Mouse (Mus musculus) liver, embryonic 14.5 days (tissue): Measurements from ENCODE around the gene Fcgrt. TPM values are rescaled to one million over a fixed set of nuclear protein-coding genes. Genes with fewer than 3 reads are reported as not detected.
A peak's percentile ranks its signal among the peaks of the same experiment; 100 is the strongest.

ENCODE experiments used
- ATAC-seq: fragments of 200-750 bp; cut with Nextera tagmentation; 2 replicates; pipeline ENCODE4 v1.8.0; 2017; ENCODE audit warnings: moderate number of reproducible peaks, mild to moderate bottlenecking, moderate library complexity; ENCODE audit not compliant: insufficient read depth
- DNase-seq, 3 experiments: peaks; one replicate each; pipeline ENCODE4 v3.0.0-alpha.2; 2012 to 2013; ENCODE audit warnings: low read depth in 3 of 3, low spot score in 3 of 3
- H3K27ac ChIP-seq: fragments of 300-500 bp; sonication (generic); 2 replicates; pipeline ENCODE4 v1.5.1; 2014; ENCODE audit warnings: moderate library complexity, mild to moderate bottlenecking, control low read depth, inconsistent platforms
- H3K27me3 ChIP-seq: fragments of 300-500 bp; sonication (generic); 2 replicates; pipeline ENCODE4 v1.6.1; 2014; ENCODE audit warnings: mild to moderate bottlenecking, low read length, moderate library complexity; ENCODE audit not compliant: control insufficient read depth, insufficient read depth
- H3K36me3 ChIP-seq: fragments of 300-500 bp; sonication (generic); replicated peaks from 2 replicates; pipeline ENCODE4 v1.6.1; 2014; ENCODE audit warnings: low read depth; ENCODE audit not compliant: control insufficient read depth, insufficient read depth
- H3K4me1 ChIP-seq, 2 experiments: fragments of 200-500 bp in 1 of 2; fragments of 300-500 bp in 1 of 2; sonication (generic) in 1 of 2; replicated peaks; 2 replicates each; pipeline ENCODE4 v1.6.1; 2012 to 2014; ENCODE audit warnings: antibody characterized with exemption in 1 of 2, inconsistent platforms in 1 of 2, low read length in 1 of 2; ENCODE audit not compliant: control insufficient read depth in 2 of 2, insufficient read depth in 2 of 2
- H3K4me2 ChIP-seq: fragments of 300-500 bp; sonication (generic); 2 replicates; pipeline ENCODE4 v1.6.1; 2014; ENCODE audit warnings: low read depth, mild to moderate bottlenecking, control low read depth, moderate library complexity
- H3K4me3 ChIP-seq, 2 experiments: fragments of 200-500 bp in 1 of 2; fragments of 300-500 bp in 1 of 2; sonication (generic) in 1 of 2; 2 replicates each; pipeline ENCODE4 v1.5.1; 2012 to 2014; ENCODE audit warnings: low read depth in 2 of 2, low read length in 2 of 2, mild to moderate bottlenecking in 2 of 2, control low read depth in 1 of 2, inconsistent platforms in 1 of 2, moderate library complexity in 1 of 2; ENCODE audit not compliant: insufficient read depth in 1 of 2
- H3K9ac ChIP-seq: fragments of 300-500 bp; sonication (generic); replicated peaks from 2 replicates; pipeline ENCODE4 v1.6.1; 2014; ENCODE audit warnings: mild to moderate bottlenecking, control low read depth, moderate library complexity
- H3K9me3 ChIP-seq: fragments of 300-500 bp; sonication (generic); 2 replicates; pipeline ENCODE4 v1.6.1; 2016; ENCODE audit warnings: low read length, mixed read lengths; ENCODE audit not compliant: control insufficient read depth
- CTCF ChIP-seq: IDR thresholded peaks from 2 replicates; pipeline ENCODE4 v1.5.1; 2016; ENCODE audit warnings: antibody characterized with exemption, low read depth, control low read depth
- WGBS: fragments of 180-500 bp; shearing (Covaris S2); extraction: QIAGEN DNeasy Blood & Tissue Kit; methylation state at CpG from one replicate; pipeline ENCODE4 v1.1.7; 2014; ENCODE audit not compliant: insufficient replicate concordance; 5-methylcytosine and 5-hydroxymethylcytosine counted together
- microRNA counts: library from miRNA; unstranded; fragments of <30 nt; microRNA quantifications from one replicate; lab custom pipeline; 2016
- microRNA-seq: library from miRNA; unstranded; fragments of <30 nt; microRNA quantifications from one replicate; pipeline ENCODE4, GENCODE M21; 2016
- polyA plus RNA-seq, 2 experiments: library from polyadenylated mRNA; depleted of rRNA in 1 of 2; stranded (reverse) in 1 of 2; unstranded in 1 of 2; fragments of >200 nt; fragmentation: Nextera tagmentation in 1 of 2; extraction: Ambion mirVana in 1 of 2; gene quantifications; 2 replicates each; pipeline versions ENCODE4 v1.2.1 to v1.2.3; 2012 to 2014

Fcgrt gene
- polyA plus RNA-seq, 2 experiments, result 14.9 to 35.5 TPM

GRCm38 (mm10) chr7:45043307-45043706 is 60.3 kb downstream of the Fcgrt start:
- H3K9ac ChIP-seq, result no peak overlapping the region
- WGBS, result 90% methylated on average over 14 of the region's 14 CpGs
- DNase-seq (no peak), ATAC-seq (no peak)
- peaks cover 26% of the 10 kb centered on the region for H3K36me3 ChIP-seq
- H3K4me2 ChIP-seq, result no peak overlapping the region
- H3K9me3 ChIP-seq, result no peaks in the 10 kb centered on the region
- no peaks in the 10 kb centered on the region for H3K4me1 ChIP-seq
- H3K27me3 ChIP-seq, result no peaks in the 10 kb centered on the region
- no peak overlapping the region for H3K4me3 ChIP-seq
- no peak for TF ChIP-seq CTCF
- no peak overlapping the region for H3K27ac ChIP-seq

MicroRNAs encoded within 50 kb of the gene (microRNA counts, 519-probe panel; counts per million panel counts)
- microRNA mmu-miR-150 (lab: Ali Mortazavi, UCI), result 69.9 counts per million

Small RNA genes within 50 kb of the gene (microRNA-seq; reads per million reads assigned to microRNA genes)
- gene Mir150 (34.2 reads per million, percentile 37 among the genes with 10 or more reads in this experiment), gene Mir5121 (65.5 reads per million, percentile 43 among the genes with 10 or more reads in this experiment)

Other genes with a start within 250 kb of the Fcgrt start
Only the 30 nearest of the 33 such genes appear.
- 29.3 and 35.1 TPM in 2 replicates for gene Med25, start 211.1 kb downstream of the Fcgrt start, polyA plus RNA-seq (2012; rRNA removed)
- 24.2 and 27.1 TPM in 2 replicates for gene Med25, start 211.1 kb downstream of the Fcgrt start, polyA plus RNA-seq (2014; fragmentation: Nextera tagmentation; extraction: Ambion mirVana)
- 5.9 and 6.5 TPM in 2 replicates for gene Fuz, start 207.8 kb downstream of the Fcgrt start, polyA plus RNA-seq (2012; rRNA removed)
- gene Fuz, start 207.8 kb downstream of the Fcgrt start, polyA plus RNA-seq (2014; fragmentation: Nextera tagmentation; extraction: Ambion mirVana), result 5.0 and 5.5 TPM in 2 replicates
- gene Ap2a1, start 174.4 kb downstream of the Fcgrt start, polyA plus RNA-seq (2012; rRNA removed), result 62.2 and 67.6 TPM in 2 replicates
- gene Ap2a1, start 174.4 kb downstream of the Fcgrt start, polyA plus RNA-seq (2014; fragmentation: Nextera tagmentation; extraction: Ambion mirVana), result 69.6 and 74.2 TPM in 2 replicates
- gene Tsks, start 160.6 kb downstream of the Fcgrt start, polyA plus RNA-seq (2012; rRNA removed), result 0.07 and 0.22 TPM in 2 replicates
- gene Tsks, start 160.6 kb downstream of the Fcgrt start, polyA plus RNA-seq (2014; fragmentation: Nextera tagmentation; extraction: Ambion mirVana), result 0.05 TPM in 1 of 2 replicates, not detected in the other
- 2.5 and 3.0 TPM in 2 replicates for gene Cpt1c, start 129.0 kb downstream of the Fcgrt start, polyA plus RNA-seq (2012; rRNA removed)
- 0.80 and 1.3 TPM in 2 replicates for gene Cpt1c, start 129.0 kb downstream of the Fcgrt start, polyA plus RNA-seq (2014; fragmentation: Nextera tagmentation; extraction: Ambion mirVana)
- 168 and 174 TPM in 2 replicates for gene Prmt1, start 117.3 kb downstream of the Fcgrt start, polyA plus RNA-seq (2012; rRNA removed)
- 50.4 and 51.2 TPM in 2 replicates for gene Prmt1, start 117.3 kb downstream of the Fcgrt start, polyA plus RNA-seq (2014; fragmentation: Nextera tagmentation; extraction: Ambion mirVana)
- gene Irf3, start 106.2 kb downstream of the Fcgrt start, polyA plus RNA-seq (2012; rRNA removed), result 40.3 and 41.0 TPM in 2 replicates
- gene Irf3, start 106.2 kb downstream of the Fcgrt start, polyA plus RNA-seq (2014; fragmentation: Nextera tagmentation; extraction: Ambion mirVana), result 28.0 and 32.1 TPM in 2 replicates
- gene Bcl2l12, start 105.1 kb downstream of the Fcgrt start, polyA plus RNA-seq (2012; rRNA removed), result 11.4 and 14.4 TPM in 2 replicates
- 11.7 and 11.9 TPM in 2 replicates for gene Bcl2l12, start 105.1 kb downstream of the Fcgrt start, polyA plus RNA-seq (2014; fragmentation: Nextera tagmentation; extraction: Ambion mirVana)
- gene Scaf1, start 87.5 kb downstream of the Fcgrt start, polyA plus RNA-seq (2012; rRNA removed), result 16.2 and 16.9 TPM in 2 replicates
- gene Scaf1, start 87.5 kb downstream of the Fcgrt start, polyA plus RNA-seq (2014; fragmentation: Nextera tagmentation; extraction: Ambion mirVana), result 11.0 and 14.5 TPM in 2 replicates
- gene Rras, start 85.9 kb downstream of the Fcgrt start, polyA plus RNA-seq (2012; rRNA removed), result 16.3 and 19.7 TPM in 2 replicates
- gene Rras, start 85.9 kb downstream of the Fcgrt start, polyA plus RNA-seq (2014; fragmentation: Nextera tagmentation; extraction: Ambion mirVana), result 15.4 and 20.6 TPM in 2 replicates
- 1.8 and 2.6 TPM in 2 replicates for gene Prr12, start 51.0 kb downstream of the Fcgrt start, polyA plus RNA-seq (2012; rRNA removed)
- 1.9 and 2.2 TPM in 2 replicates for gene Prr12, start 51.0 kb downstream of the Fcgrt start, polyA plus RNA-seq (2014; fragmentation: Nextera tagmentation; extraction: Ambion mirVana)
- gene Nosip, start 41.4 kb downstream of the Fcgrt start, polyA plus RNA-seq (2012; rRNA removed), result 24.5 and 26.4 TPM in 2 replicates
- 23.1 and 27.4 TPM in 2 replicates for gene Nosip, start 41.4 kb downstream of the Fcgrt start, polyA plus RNA-seq (2014; fragmentation: Nextera tagmentation; extraction: Ambion mirVana)
- 8.5 and 10.1 TPM in 2 replicates for gene Prrg2, start 41.2 kb downstream of the Fcgrt start, polyA plus RNA-seq (2012; rRNA removed)
- gene Prrg2, start 41.2 kb downstream of the Fcgrt start, polyA plus RNA-seq (2014; fragmentation: Nextera tagmentation; extraction: Ambion mirVana), result 6.2 and 7.3 TPM in 2 replicates
- gene Rcn3, start 11.6 kb downstream of the Fcgrt start, polyA plus RNA-seq (2012; rRNA removed), result 20.1 and 20.6 TPM in 2 replicates
- 19.2 and 21.5 TPM in 2 replicates for gene Rcn3, start 11.6 kb downstream of the Fcgrt start, polyA plus RNA-seq (2014; fragmentation: Nextera tagmentation; extraction: Ambion mirVana)
- 309 and 366 TPM in 2 replicates for gene Rps11, start 20.6 kb upstream of the Fcgrt start, polyA plus RNA-seq (2012; rRNA removed)
- 989 and 1,016 TPM in 2 replicates for gene Rps11, start 20.6 kb upstream of the Fcgrt start, polyA plus RNA-seq (2014; fragmentation: Nextera tagmentation; extraction: Ambion mirVana)
- gene Rpl13a, start 24.9 kb upstream of the Fcgrt start, polyA plus RNA-seq (2012; rRNA removed), result 534 and 909 TPM in 2 replicates
- gene Rpl13a, start 24.9 kb upstream of the Fcgrt start, polyA plus RNA-seq (2014; fragmentation: Nextera tagmentation; extraction: Ambion mirVana), result 992 and 1,027 TPM in 2 replicates
- 0.03 TPM in 1 of 2 replicates, not detected in the other for gene Gm45713, start 32.4 kb upstream of the Fcgrt start, polyA plus RNA-seq (2012; rRNA removed)
- gene Gm45713, start 32.4 kb upstream of the Fcgrt start, polyA plus RNA-seq (2014; fragmentation: Nextera tagmentation; extraction: Ambion mirVana), result 0.15 and 0.63 TPM in 2 replicates
- 12.1 and 13.4 TPM in 2 replicates for gene Flt3l, start 32.6 kb upstream of the Fcgrt start, polyA plus RNA-seq (2012; rRNA removed)
- 3.9 and 5.5 TPM in 2 replicates for gene Flt3l, start 32.6 kb upstream of the Fcgrt start, polyA plus RNA-seq (2014; fragmentation: Nextera tagmentation; extraction: Ambion mirVana)
- 38.3 and 43.3 TPM in 2 replicates for gene Pih1d1, start 50.5 kb upstream of the Fcgrt start, polyA plus RNA-seq (2012; rRNA removed)
- 44.3 and 45.8 TPM in 2 replicates for gene Pih1d1, start 50.5 kb upstream of the Fcgrt start, polyA plus RNA-seq (2014; fragmentation: Nextera tagmentation; extraction: Ambion mirVana)
- 17.9 and 19.8 TPM in 2 replicates for gene Aldh16a1, start 50.7 kb upstream of the Fcgrt start, polyA plus RNA-seq (2012; rRNA removed)
- 20.9 and 23.1 TPM in 2 replicates for gene Aldh16a1, start 50.7 kb upstream of the Fcgrt start, polyA plus RNA-seq (2014; fragmentation: Nextera tagmentation; extraction: Ambion mirVana)
- gene Slc17a7, start 60.1 kb upstream of the Fcgrt start, polyA plus RNA-seq (2012; rRNA removed), result 0.01 TPM in 2 replicates
- gene Slc17a7, start 60.1 kb upstream of the Fcgrt start, polyA plus RNA-seq (2014; fragmentation: Nextera tagmentation; extraction: Ambion mirVana), result not detected in 2 replicates
- gene Gfy, start 75.7 kb upstream of the Fcgrt start, polyA plus RNA-seq (2012; rRNA removed), result 0.02 TPM in 1 of 2 replicates, not detected in the other
- gene Gfy, start 75.7 kb upstream of the Fcgrt start, polyA plus RNA-seq (2014; fragmentation: Nextera tagmentation; extraction: Ambion mirVana), result not detected in 2 replicates
- gene Pth2, start 77.1 kb upstream of the Fcgrt start, polyA plus RNA-seq (2012; rRNA removed), result not detected in 2 replicates
- not detected in 2 replicates for gene Pth2, start 77.1 kb upstream of the Fcgrt start, polyA plus RNA-seq (2014; fragmentation: Nextera tagmentation; extraction: Ambion mirVana)
- 0.02 and 0.08 TPM in 2 replicates for gene Ccdc155, start 101.0 kb upstream of the Fcgrt start, polyA plus RNA-seq (2012; rRNA removed)
- not detected in 2 replicates for gene Ccdc155, start 101.0 kb upstream of the Fcgrt start, polyA plus RNA-seq (2014; fragmentation: Nextera tagmentation; extraction: Ambion mirVana)
- 1.1 and 1.5 TPM in 2 replicates for gene Dkkl1, start 108.3 kb upstream of the Fcgrt start, polyA plus RNA-seq (2012; rRNA removed)
- gene Dkkl1, start 108.3 kb upstream of the Fcgrt start, polyA plus RNA-seq (2014; fragmentation: Nextera tagmentation; extraction: Ambion mirVana), result 2.1 and 2.6 TPM in 2 replicates
- 7.9 and 10.0 TPM in 2 replicates for gene Tead2, start 111.9 kb upstream of the Fcgrt start, polyA plus RNA-seq (2012; rRNA removed)
- 4.1 and 4.5 TPM in 2 replicates for gene Tead2, start 111.9 kb upstream of the Fcgrt start, polyA plus RNA-seq (2014; fragmentation: Nextera tagmentation; extraction: Ambion mirVana)
- gene Cd37, start 135.3 kb upstream of the Fcgrt start, polyA plus RNA-seq (2012; rRNA removed), result 10.5 and 12.8 TPM in 2 replicates
- gene Cd37, start 135.3 kb upstream of the Fcgrt start, polyA plus RNA-seq (2014; fragmentation: Nextera tagmentation; extraction: Ambion mirVana), result 9.0 and 9.1 TPM in 2 replicates
- 0.03 TPM in 1 of 2 replicates, not detected in the other for gene Slc6a16, start 137.2 kb upstream of the Fcgrt start, polyA plus RNA-seq (2012; rRNA removed)
- gene Slc6a16, start 137.2 kb upstream of the Fcgrt start, polyA plus RNA-seq (2014; fragmentation: Nextera tagmentation; extraction: Ambion mirVana), result not detected in 2 replicates
- gene Slc6a21, start 173.7 kb upstream of the Fcgrt start, polyA plus RNA-seq (2012; rRNA removed), result not detected in 2 replicates
- gene Slc6a21, start 173.7 kb upstream of the Fcgrt start, polyA plus RNA-seq (2014; fragmentation: Nextera tagmentation; extraction: Ambion mirVana), result not detected in 2 replicates
- 0.70 and 0.87 TPM in 2 replicates for gene Trpm4, start 229.9 kb upstream of the Fcgrt start, polyA plus RNA-seq (2012; rRNA removed)
- gene Trpm4, start 229.9 kb upstream of the Fcgrt start, polyA plus RNA-seq (2014; fragmentation: Nextera tagmentation; extraction: Ambion mirVana), result 0.43 and 0.60 TPM in 2 replicates